Mouse (Mus musculus): ENCODE data around the gene Maff.

- TF ChIP-seq CTCF (IDR thresholded peaks at IDR 0.05; ENCODE audit: low read depth) (peak; percentile 20; the same call in 1 of the 2 replicates), EP300 (IDR thresholded peaks at IDR 0.05; ENCODE audit: low read depth) (no peak)
Measured at GRCm38 (mm10) chr15:79351331-79351767, 4.9 kb downstream of the Maff start.
